Mouse (Mus musculus) liver, adult 2 months (tissue): ENCODE data around the gene Ccdc190. TPM values are rescaled to one million over a fixed set of nuclear protein-coding genes. Genes with fewer than 3 reads are reported as not detected.

Source experiments
- DNase-seq: peaks from one replicate; pipeline ENCODE4 v3.0.0-alpha.2; 2011; ENCODE audit warnings: low read depth, low spot score; ENCODE audit errors: extremely low read depth
- H3K27ac ChIP-seq: fragments of 200-500 bp; replicated peaks from 2 replicates; pipeline ENCODE4 v1.5.1; 2012; ENCODE audit warnings: low read depth, mild to moderate bottlenecking, control low read depth, inconsistent platforms, low read length; ENCODE audit not compliant: insufficient read depth
- H3K27me3 ChIP-seq: fragments of 200-500 bp; 2 replicates; pipeline ENCODE4 v1.6.1; 2012; ENCODE audit warnings: mild to moderate bottlenecking, moderate library complexity, low read length, inconsistent platforms; ENCODE audit not compliant: control insufficient read depth, insufficient read depth
- H3K36me3 ChIP-seq: fragments of 200-500 bp; 2 replicates; pipeline ENCODE4 v1.6.1; 2012; ENCODE audit warnings: low read length, inconsistent platforms; ENCODE audit not compliant: control insufficient read depth, insufficient read depth
- H3K4me1 ChIP-seq: fragments of 200-500 bp; 2 replicates; pipeline ENCODE4 v1.6.1; 2011; ENCODE audit warnings: low read length; ENCODE audit not compliant: control insufficient read depth, insufficient read depth
- H3K4me3 ChIP-seq: fragments of 200-500 bp; 2 replicates; pipeline ENCODE4 v1.5.1; 2011; ENCODE audit warnings: low read depth, mild to moderate bottlenecking, control low read depth, low read length, moderate library complexity; ENCODE audit not compliant: insufficient read depth
- H3K79me2 ChIP-seq: fragments of 200-500 bp; 2 replicates; pipeline ENCODE4 v1.6.1; 2012; ENCODE audit warnings: inconsistent platforms, mild to moderate bottlenecking, low read length, moderate library complexity; ENCODE audit not compliant: control insufficient read depth, insufficient read depth
- H3K9ac ChIP-seq: fragments of 200-500 bp; 2 replicates; pipeline ENCODE4 v1.6.1; 2012; ENCODE audit warnings: low read depth, mild to moderate bottlenecking, control low read depth, inconsistent platforms, low read length
- CTCF ChIP-seq: fragments of 200-500 bp; IDR thresholded peaks from 2 replicates; pipeline ENCODE4 v1.5.1; 2011; ENCODE audit warnings: low read depth, low read length, control low read depth
- POLR2A ChIP-seq: fragments of 200-500 bp; IDR thresholded peaks from 2 replicates; pipeline ENCODE4 v1.6.1; 2011; ENCODE audit warnings: low read length, control low read depth; ENCODE audit not compliant: insufficient read depth; ENCODE audit errors: extremely low read depth
- WGBS: fragments of 180-500 bp; shearing (Covaris S2); methylation state at CpG from one replicate; pipeline ENCODE4 v1.1.7; 2018; 5-methylcytosine and 5-hydroxymethylcytosine counted together
- polyA plus RNA-seq: library from polyadenylated mRNA; depleted of rRNA; stranded (reverse); fragments of >200 nt; gene quantifications from 2 replicates; pipeline ENCODE4 v1.2.3, GENCODE M21; 2012; rRNA removed
- total RNA-seq: library from RNA; depleted of rRNA; stranded (reverse); fragments of >200 nt; gene quantifications from 2 replicates; pipeline ENCODE4 v1.2.3, GENCODE M21; 2014; rRNA removed

The Ccdc190 gene
- total and polyA plus RNA-seq, 2 experiments: not detected

DNA sequence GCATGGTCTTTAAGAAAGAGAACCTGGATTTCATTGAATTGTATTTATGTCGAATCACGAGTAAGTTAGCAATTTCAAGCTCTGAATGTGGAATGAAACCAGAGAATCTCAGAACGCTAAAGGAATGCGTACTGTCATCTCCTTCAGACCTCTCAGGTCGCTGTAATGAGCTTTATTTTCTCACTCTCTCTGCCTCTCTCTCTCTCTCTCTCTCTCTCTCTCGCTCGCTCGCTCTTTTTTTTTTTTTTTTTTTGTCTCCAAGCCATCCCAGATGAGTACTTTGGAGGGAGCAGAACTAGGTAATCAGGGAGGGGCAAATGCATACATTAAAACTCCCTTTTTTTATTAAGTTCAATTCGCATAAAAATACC, 41.1 kb downstream of the Ccdc190 start:
- peak; percentile 15 for DNase-seq
- under 1% methylated on average over 9 of the region's 9 CpGs for WGBS
- H3K36me3 ChIP-seq: peaks cover 22% of the 10 kb centered on the region
- H3K27me3 ChIP-seq: no peaks in the 10 kb centered on the region
- no peak overlapping the region for H3K27ac ChIP-seq
- TF ChIP-seq POLR2A (no peak), CTCF (no peak)
- peaks cover 3% of the 10 kb centered on the region; the same call in 1 of the 2 replicates for H3K79me2 ChIP-seq
- H3K4me3 ChIP-seq: peak overlapping the region; percentile 62
- no peak overlapping the region; the same call in 1 of the 2 replicates for H3K9ac ChIP-seq
- peaks cover 5% of the 10 kb centered on the region for H3K4me1 ChIP-seq

DNA sequence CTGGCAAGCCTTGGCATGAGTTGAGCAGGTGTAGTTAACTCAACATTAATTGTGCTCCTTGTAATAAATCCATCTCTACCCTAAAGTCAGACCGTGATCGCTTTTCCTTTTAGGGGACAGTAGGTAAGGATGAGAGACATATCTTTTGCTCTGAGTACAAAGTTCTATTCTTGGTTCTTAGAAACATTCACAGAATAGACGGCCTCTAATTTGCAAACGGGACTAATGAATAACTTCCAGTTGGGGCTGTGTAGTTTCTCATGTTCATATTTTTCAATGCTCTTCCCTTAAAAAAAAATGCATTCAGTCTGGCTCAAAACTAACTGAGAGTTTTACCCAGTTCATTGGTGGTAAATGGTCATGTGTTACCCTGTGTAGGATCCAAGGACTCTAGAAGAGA, 42.5 kb downstream of the Ccdc190 start:
- no peak overlapping the region for H3K27ac ChIP-seq
- H3K4me3 ChIP-seq: no peak overlapping the region
- H3K27me3 ChIP-seq: no peaks in the 10 kb centered on the region
- 68% methylated on average over 4 of the region's 4 CpGs for WGBS
- H3K4me1 ChIP-seq: peaks cover 5% of the 10 kb centered on the region
- TF ChIP-seq CTCF (no peak), POLR2A (no peak)
- peaks cover 10% of the 10 kb centered on the region for H3K36me3 ChIP-seq
- DNase-seq: peak; percentile 17
- peaks cover 3% of the 10 kb centered on the region; the same call in 1 of the 2 replicates for H3K79me2 ChIP-seq
- no peak overlapping the region for H3K9ac ChIP-seq

DNA sequence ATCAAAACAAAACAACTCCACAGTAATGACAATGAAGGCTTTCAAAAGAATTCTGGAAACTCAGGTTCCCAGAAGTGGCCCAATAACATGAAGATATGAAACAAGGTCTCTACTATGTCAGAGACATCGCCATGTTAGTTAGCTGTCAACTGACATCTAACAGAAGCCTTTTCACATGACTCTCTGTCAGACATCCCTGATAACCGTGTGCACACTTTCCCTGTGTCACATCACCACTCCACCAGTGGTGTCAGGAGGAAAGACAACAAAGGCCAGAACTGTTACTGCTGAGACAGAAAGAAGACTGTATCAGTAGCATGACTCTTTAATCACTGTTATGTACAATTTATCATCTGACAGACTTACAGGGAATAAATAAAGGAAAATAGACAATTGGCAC, 43.5 kb downstream of the Ccdc190 start:
- 82% methylated on average over 2 of the region's 2 CpGs for WGBS
- TF ChIP-seq POLR2A (no peak), CTCF (no peak)
- Histone ChIP-seq H3K36me3 (no peaks in the 10 kb centered on the region; the same call in 1 of the 2 replicates), H3K4me1 (peaks cover 5% of the 10 kb centered on the region), H3K27me3 (no peaks in the 10 kb centered on the region), H3K9ac (no peak overlapping the region), H3K79me2 (peaks cover 3% of the 10 kb centered on the region; the same call in 1 of the 2 replicates), H3K4me3 (no peak overlapping the region), H3K27ac (no peak overlapping the region)
- no peak for DNase-seq

DNA sequence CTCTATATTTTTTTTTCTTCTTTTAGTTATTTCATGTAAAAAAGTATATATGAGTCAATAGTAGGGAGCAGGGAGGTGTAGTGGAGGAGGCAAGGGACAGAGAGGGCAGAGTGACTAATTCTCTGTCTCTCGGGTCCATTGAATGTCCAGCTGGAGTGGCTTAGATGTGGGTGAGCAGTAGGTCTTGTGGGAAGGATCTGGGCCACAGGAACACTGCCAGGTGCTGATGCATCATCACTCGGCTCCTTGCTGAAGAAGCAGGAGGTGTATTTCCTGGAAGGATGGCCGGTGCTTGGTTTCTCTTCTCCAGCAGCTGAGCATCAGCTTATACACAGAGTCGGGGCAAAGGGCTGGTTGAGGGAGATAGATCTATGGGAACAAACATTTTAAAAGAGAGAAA, 49.2 kb downstream of the Ccdc190 start:
- Histone ChIP-seq H3K79me2 (no peaks in the 10 kb centered on the region), H3K9ac (no peak overlapping the region), H3K27ac (no peak overlapping the region), H3K4me3 (no peak overlapping the region), H3K4me1 (no peaks in the 10 kb centered on the region), H3K27me3 (no peaks in the 10 kb centered on the region), H3K36me3 (no peaks in the 10 kb centered on the region)
- WGBS: 82% methylated on average over 4 of the region's 4 CpGs
- DNase-seq: no peak
- TF ChIP-seq CTCF: no peak
- no peak for TF ChIP-seq POLR2A

Other genes with a start within 250 kb of the Ccdc190 start
- gene Rgs4, start 181.0 kb upstream of the Ccdc190 start, total RNA-seq: 1.3 and 3.6 TPM in 2 replicates
- gene Rgs4, start 181.0 kb upstream of the Ccdc190 start, polyA plus RNA-seq: 0.36 and 0.51 TPM in 2 replicates
- 34.8 and 41.3 TPM in 2 replicates for gene Hsd17b7, start 40.6 kb downstream of the Ccdc190 start, total RNA-seq
- 22.1 and 24.7 TPM in 2 replicates for gene Hsd17b7, start 40.6 kb downstream of the Ccdc190 start, polyA plus RNA-seq
- 3.0 and 4.8 TPM in 2 replicates for gene Ddr2, start 182.1 kb downstream of the Ccdc190 start, total RNA-seq
- 0.81 and 1.4 TPM in 2 replicates for gene Ddr2, start 182.1 kb downstream of the Ccdc190 start, polyA plus RNA-seq
- gene Uap1, start 246.3 kb downstream of the Ccdc190 start, total RNA-seq: 22.6 and 23.6 TPM in 2 replicates
- 14.3 and 15.9 TPM in 2 replicates for gene Uap1, start 246.3 kb downstream of the Ccdc190 start, polyA plus RNA-seq